Mouse (Mus musculus) megakaryocyte, embryonic 14.5 days (primary cell): Measurements from ENCODE around the gene Nr1h2.
A peak's percentile ranks its signal among the peaks of the same experiment; 100 is the strongest.

Source experiments
- FLI1 ChIP-seq: IDR thresholded peaks from 2 replicates; pipeline ENCODE4 v1.6.1; 2012; ENCODE audit warnings: low read length, inconsistent platforms, mixed read lengths
- GATA1 ChIP-seq: IDR thresholded peaks from 3 replicates; pipeline ENCODE4 v1.6.1; 2012; ENCODE audit warnings: mixed read lengths, low read length, inconsistent platforms, borderline replicate concordance

- TF ChIP-seq GATA1 (no peak), FLI1 (peak; percentile 28; the same call in 1 of the 2 replicates)
Measured at GRCm38 (mm10) chr7:44548497-44549087, 5.2 kb downstream of the Nr1h2 start, which contains the start of gene Pold1.
